Mouse (Mus musculus) heart, adult 11 months (tissue): ENCODE data around the gene Limch1.

Experiments used
- DNase-seq: peaks from one replicate; pipeline ENCODE4 v3.0.0; 2022

Gene Limch1

GRCm38 (mm10) chr5:66786621-66787061 lies 41.0 kb downstream of the Limch1 start:
- peak; percentile 70 for DNase-seq

- DNase-seq: no peak
Observed at GRCm38 (mm10) chr5:66789041-66789440, 43.4 kb downstream of the Limch1 start.

- no peak for DNase-seq
Observed at GRCm38 (mm10) chr5:66791161-66791560, 45.5 kb downstream of the Limch1 start.

GRCm38 (mm10) chr5:66793251-66793650 lies 47.6 kb downstream of the Limch1 start:
- DNase-seq: no peak

GRCm38 (mm10) chr5:66797326-66797725 lies 51.7 kb downstream of the Limch1 start:
- DNase-seq: peak; percentile 78

- no peak for DNase-seq
Observed at GRCm38 (mm10) chr5:66798135-66798534, 52.5 kb downstream of the Limch1 start.

GRCm38 (mm10) chr5:66798591-66799003 lies 53.0 kb downstream of the Limch1 start:
- DNase-seq: peak; percentile 90

GRCm38 (mm10) chr5:66800243-66800642 lies 54.6 kb downstream of the Limch1 start:
- no peak for DNase-seq

GRCm38 (mm10) chr5:66800977-66801376 lies 55.4 kb downstream of the Limch1 start:
- DNase-seq: peak; percentile 87

- DNase-seq: no peak
Observed at GRCm38 (mm10) chr5:66802196-66802595, 56.6 kb downstream of the Limch1 start.

GRCm38 (mm10) chr5:66806335-66806734 lies 60.7 kb downstream of the Limch1 start:
- DNase-seq: peak; percentile 79

GRCm38 (mm10) chr5:66807737-66808136 lies 62.1 kb downstream of the Limch1 start:
- DNase-seq: peak; percentile 66

- DNase-seq: peak; percentile 79
Observed at GRCm38 (mm10) chr5:66809016-66809570, 63.5 kb downstream of the Limch1 start.

- peak; percentile 87 for DNase-seq
Observed at GRCm38 (mm10) chr5:66810396-66810795, 64.8 kb downstream of the Limch1 start.

GRCm38 (mm10) chr5:66814674-66815073 lies 69.0 kb downstream of the Limch1 start:
- no peak for DNase-seq

- no peak for DNase-seq
Observed at GRCm38 (mm10) chr5:66815877-66816276, 70.2 kb downstream of the Limch1 start.

- DNase-seq: peak; percentile 88
Observed at GRCm38 (mm10) chr5:66816751-66817150, 71.1 kb downstream of the Limch1 start.

- DNase-seq: peak; percentile 44
Observed at GRCm38 (mm10) chr5:66817184-66817956, 71.7 kb downstream of the Limch1 start.

- peak; percentile 54 for DNase-seq
Observed at GRCm38 (mm10) chr5:66822500-66823205, 77.0 kb downstream of the Limch1 start.

- DNase-seq: no peak
Observed at GRCm38 (mm10) chr5:66825586-66825985, 80.0 kb downstream of the Limch1 start.

- DNase-seq: peak; percentile 28
Observed at GRCm38 (mm10) chr5:66826844-66827243, 81.2 kb downstream of the Limch1 start.

GRCm38 (mm10) chr5:66829505-66829904 lies 83.9 kb downstream of the Limch1 start:
- DNase-seq: peak; percentile 60

- DNase-seq: peak; percentile 73
Observed at GRCm38 (mm10) chr5:66830206-66830605, 84.6 kb downstream of the Limch1 start.

- peak; percentile 51 for DNase-seq
Observed at GRCm38 (mm10) chr5:66834756-66835155, 89.1 kb downstream of the Limch1 start.
